Mouse (Mus musculus): ENCODE measurements at regions not wholly inside any gene's neighbourhood (a gene's known extent, or its start where the extent isn't known, plus 50 kb on each side); places are given as distances from the start of the nearest gene placed in this dataset.
A peak's percentile ranks its signal among the peaks of the same experiment; 100 is the strongest.

DNA sequence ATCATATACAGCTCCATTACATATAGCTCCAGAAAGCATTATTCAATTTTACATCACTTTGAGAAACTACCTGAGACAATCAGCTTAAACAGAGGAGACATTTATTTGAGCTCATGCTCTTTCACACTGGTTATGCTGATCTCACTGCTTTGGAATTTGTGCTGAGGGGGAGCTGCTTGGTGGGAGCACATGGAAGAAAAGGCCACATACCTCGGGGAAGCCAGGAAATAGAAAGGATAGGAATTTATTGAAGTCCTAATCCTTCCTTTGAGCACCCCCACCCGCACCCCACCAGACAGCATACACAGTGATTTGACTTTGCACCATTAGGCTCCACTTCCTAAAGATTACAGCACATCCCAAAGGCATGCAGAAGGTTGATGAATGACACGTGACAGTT, 296.0 kb upstream of the Slc35b3 start:
- Histone ChIP-seq H3K4me3 (replicated peaks) (no peak overlapping the region), H3K4me1 (no peaks in the 10 kb centered on the region), H3K9me3 (replicated peaks) (no peaks in the 10 kb centered on the region), H3K4me2 (no peak overlapping the region), H3K36me3 (no peaks in the 10 kb centered on the region), H3K27me3 (no peaks in the 10 kb centered on the region), H3K27ac (no peak overlapping the region), H3K9ac (no peak overlapping the region)
- WGBS = 40% methylated on average over 3 of the region's 3 CpGs
- ATAC-seq (replicated peaks; ENCODE audit: low FRiP score) = no peak

- Histone ChIP-seq H3K4me2 (no peak overlapping the region), H3K9ac (no peak overlapping the region), H3K4me3 (replicated peaks) (no peak overlapping the region), H3K4me1 (no peaks in the 10 kb centered on the region), H3K9me3 (replicated peaks) (no peaks in the 10 kb centered on the region), H3K36me3 (no peaks in the 10 kb centered on the region), H3K27ac (no peak overlapping the region), H3K27me3 (no peaks in the 10 kb centered on the region)
- ATAC-seq (replicated peaks; ENCODE audit: low FRiP score) = no peak
- 71% methylated on average over 3 of the region's 3 CpGs for WGBS
Observed at GRCm38 (mm10) chr13:39255338-39255737, 294.7 kb upstream of the Slc35b3 start.

- ATAC-seq (replicated peaks; ENCODE audit: low FRiP score) = no peak
- WGBS = 92% methylated on average over 3 of the region's 3 CpGs
- no peaks in the 10 kb centered on the region for H3K4me1 ChIP-seq
- no peak overlapping the region for H3K4me3 ChIP-seq (replicated peaks)
- H3K9ac ChIP-seq = no peak overlapping the region
- H3K27ac ChIP-seq = no peak overlapping the region
- H3K36me3 ChIP-seq = no peaks in the 10 kb centered on the region
- no peaks in the 10 kb centered on the region for H3K9me3 ChIP-seq (replicated peaks)
- H3K4me2 ChIP-seq = no peak overlapping the region
- no peaks in the 10 kb centered on the region for H3K27me3 ChIP-seq
Observed at GRCm38 (mm10) chr13:39252591-39252990, 291.9 kb upstream of the Slc35b3 start.

DNA sequence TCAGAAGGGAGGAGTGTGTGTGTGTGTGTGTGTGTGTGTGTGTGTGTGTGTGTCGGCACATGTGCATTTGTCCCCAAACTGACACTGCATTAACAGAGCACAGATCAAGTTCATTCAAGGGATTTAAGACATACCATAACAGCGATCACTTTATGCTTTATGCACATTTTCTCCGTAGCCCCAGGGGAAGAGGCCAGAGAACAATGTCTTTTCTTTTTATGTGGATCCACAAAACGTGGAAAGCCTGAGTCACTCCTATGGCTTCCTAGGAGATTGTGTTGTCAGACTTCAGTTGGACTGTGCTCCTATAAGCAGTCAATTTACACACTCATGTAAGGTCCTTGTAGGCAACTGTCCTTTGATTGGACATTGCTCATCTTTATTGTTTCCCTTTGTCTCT, 289.4 kb upstream of the Slc35b3 start:
- H3K4me1 ChIP-seq = no peaks in the 10 kb centered on the region
- no peaks in the 10 kb centered on the region for H3K27me3 ChIP-seq
- H3K4me2 ChIP-seq = no peak overlapping the region
- H3K4me3 ChIP-seq (replicated peaks) = no peak overlapping the region
- H3K27ac ChIP-seq = no peak overlapping the region
- no peaks in the 10 kb centered on the region for H3K9me3 ChIP-seq (replicated peaks)
- H3K36me3 ChIP-seq = no peaks in the 10 kb centered on the region
- no peak for ATAC-seq (replicated peaks; ENCODE audit: low FRiP score)
- no peak overlapping the region for H3K9ac ChIP-seq
- WGBS = 74% methylated on average over 4 of the region's 4 CpGs

DNA sequence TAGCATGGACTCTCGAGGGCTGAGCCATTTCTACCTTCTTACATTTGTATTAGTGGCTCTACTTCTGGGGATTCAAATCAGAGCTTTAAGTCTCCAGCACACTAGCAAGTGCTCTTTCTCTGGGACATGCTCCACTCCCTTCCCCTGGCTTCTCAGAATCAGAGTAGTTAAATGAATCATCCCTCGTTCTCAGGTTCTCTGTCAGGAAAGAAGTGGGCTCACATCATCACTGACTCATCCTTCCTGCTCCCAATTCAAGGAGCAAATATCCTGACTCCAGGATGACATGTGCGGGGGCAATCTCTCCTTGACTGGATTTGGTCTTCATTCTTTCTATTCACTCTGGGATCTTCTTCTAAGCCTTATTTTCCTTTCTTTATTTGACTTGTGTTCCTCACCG, 266.2 kb upstream of the Slc35b3 start:
- H3K9me3 ChIP-seq (replicated peaks) = no peaks in the 10 kb centered on the region
- H3K9ac ChIP-seq = no peak overlapping the region
- H3K4me1 ChIP-seq = no peaks in the 10 kb centered on the region
- WGBS = 75% methylated on average over 4 of the region's 4 CpGs
- H3K27me3 ChIP-seq = no peaks in the 10 kb centered on the region
- no peaks in the 10 kb centered on the region for H3K36me3 ChIP-seq
- H3K4me2 ChIP-seq = no peak overlapping the region
- no peak overlapping the region for H3K27ac ChIP-seq
- no peak for ATAC-seq (replicated peaks; ENCODE audit: low FRiP score)
- no peak overlapping the region for H3K4me3 ChIP-seq (replicated peaks)

GRCm38 (mm10) chr13:39225651-39226050, 265.0 kb upstream of the Slc35b3 start:
- no peaks in the 10 kb centered on the region for H3K36me3 ChIP-seq
- H3K4me3 ChIP-seq (replicated peaks) = no peak overlapping the region
- no peaks in the 10 kb centered on the region for H3K27me3 ChIP-seq
- H3K4me2 ChIP-seq = no peak overlapping the region
- no peak overlapping the region for H3K27ac ChIP-seq
- no peaks in the 10 kb centered on the region for H3K4me1 ChIP-seq
- H3K9me3 ChIP-seq (replicated peaks) = no peaks in the 10 kb centered on the region
- WGBS = 79% methylated on average over 6 of the region's 6 CpGs
- no peak for ATAC-seq (replicated peaks; ENCODE audit: low FRiP score)
- H3K9ac ChIP-seq = no peak overlapping the region

GRCm38 (mm10) chr13:39211076-39211475, 250.4 kb upstream of the Slc35b3 start:
- no peak for ATAC-seq (replicated peaks; ENCODE audit: low FRiP score)
- no peak overlapping the region for H3K9ac ChIP-seq
- H3K36me3 ChIP-seq = no peaks in the 10 kb centered on the region
- H3K27me3 ChIP-seq = no peaks in the 10 kb centered on the region
- H3K27ac ChIP-seq = no peak overlapping the region
- no peak overlapping the region for H3K4me2 ChIP-seq
- H3K4me1 ChIP-seq = no peaks in the 10 kb centered on the region
- WGBS = 86% methylated on average over 8 of the region's 8 CpGs
- no peaks in the 10 kb centered on the region for H3K9me3 ChIP-seq (replicated peaks)
- H3K4me3 ChIP-seq (replicated peaks) = no peak overlapping the region

- Histone ChIP-seq H3K4me1 (no peaks in the 10 kb centered on the region), H3K9ac (no peak overlapping the region), H3K4me3 (replicated peaks) (no peak overlapping the region), H3K36me3 (no peaks in the 10 kb centered on the region), H3K4me2 (peak overlapping the region; percentile 26; the same call in 1 of the 2 replicates), H3K27me3 (no peaks in the 10 kb centered on the region), H3K9me3 (replicated peaks) (no peaks in the 10 kb centered on the region), H3K27ac (no peak overlapping the region)
- 17% methylated on average over 2 of the region's 2 CpGs for WGBS
- no peak for ATAC-seq (replicated peaks; ENCODE audit: low FRiP score)
Observed at GRCm38 (mm10) chr13:39183715-39184179, 223.1 kb upstream of the Slc35b3 start.

DNA sequence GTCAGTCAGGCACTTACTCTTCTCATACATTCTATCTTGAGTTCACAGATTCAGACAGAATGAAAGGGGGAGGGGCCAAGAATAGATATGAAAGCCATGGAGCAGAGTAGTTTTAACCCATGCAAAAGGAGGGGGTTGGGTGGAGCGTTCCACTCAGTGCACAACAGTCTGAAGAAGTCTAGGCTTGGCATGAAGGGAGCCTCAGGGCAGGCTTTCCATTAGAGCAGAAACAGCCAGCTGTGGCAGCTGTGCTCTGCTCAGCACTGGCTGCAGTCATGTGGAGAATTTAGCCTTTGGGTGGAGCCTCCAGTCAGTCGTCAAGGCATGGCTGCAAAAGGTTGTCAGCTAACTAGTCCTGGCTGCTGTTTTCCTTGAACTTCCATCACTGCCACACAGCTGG, 201.3 kb upstream of the Slc35b3 start:
- no peak overlapping the region for H3K4me3 ChIP-seq (replicated peaks)
- no peaks in the 10 kb centered on the region for H3K36me3 ChIP-seq
- no peak overlapping the region for H3K27ac ChIP-seq
- no peaks in the 10 kb centered on the region for H3K4me1 ChIP-seq
- ATAC-seq (replicated peaks; ENCODE audit: low FRiP score) = 0 out of 2 replicates have a peak, but pooled peaks have one; percentile 60
- H3K4me2 ChIP-seq = no peak overlapping the region
- 43% methylated on average over 2 of the region's 2 CpGs for WGBS
- no peaks in the 10 kb centered on the region for H3K9me3 ChIP-seq (replicated peaks)
- no peak overlapping the region for H3K9ac ChIP-seq
- no peaks in the 10 kb centered on the region for H3K27me3 ChIP-seq

DNA sequence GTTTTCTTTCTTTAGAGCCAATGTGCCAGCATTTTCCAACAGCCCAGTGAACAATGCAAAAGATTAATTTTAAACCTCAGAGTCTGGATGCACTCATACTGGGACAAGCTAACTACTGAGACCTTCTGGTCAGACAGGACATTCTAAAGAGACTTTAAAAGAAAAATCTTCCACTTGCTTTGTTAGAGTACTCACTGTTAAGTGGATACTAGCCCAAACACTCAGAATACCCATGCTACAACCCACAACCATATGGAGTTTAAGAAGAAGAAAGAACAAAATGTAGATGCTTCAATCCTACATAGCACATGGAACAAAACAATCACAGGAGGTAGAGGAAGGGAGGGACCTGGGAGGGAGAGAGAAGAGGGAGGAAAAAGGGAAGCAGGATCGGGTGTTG, 167.3 kb upstream of the Slc35b3 start:
- WGBS = 70% methylated on average over 1 of the region's 1 CpGs
- no peaks in the 10 kb centered on the region for H3K27me3 ChIP-seq
- no peaks in the 10 kb centered on the region for H3K36me3 ChIP-seq
- ATAC-seq (replicated peaks; ENCODE audit: low FRiP score) = no peak
- no peak overlapping the region for H3K4me2 ChIP-seq
- no peak overlapping the region for H3K9ac ChIP-seq
- no peak overlapping the region for H3K27ac ChIP-seq
- no peaks in the 10 kb centered on the region for H3K4me1 ChIP-seq
- no peaks in the 10 kb centered on the region for H3K9me3 ChIP-seq (replicated peaks)
- no peak overlapping the region for H3K4me3 ChIP-seq (replicated peaks)

DNA sequence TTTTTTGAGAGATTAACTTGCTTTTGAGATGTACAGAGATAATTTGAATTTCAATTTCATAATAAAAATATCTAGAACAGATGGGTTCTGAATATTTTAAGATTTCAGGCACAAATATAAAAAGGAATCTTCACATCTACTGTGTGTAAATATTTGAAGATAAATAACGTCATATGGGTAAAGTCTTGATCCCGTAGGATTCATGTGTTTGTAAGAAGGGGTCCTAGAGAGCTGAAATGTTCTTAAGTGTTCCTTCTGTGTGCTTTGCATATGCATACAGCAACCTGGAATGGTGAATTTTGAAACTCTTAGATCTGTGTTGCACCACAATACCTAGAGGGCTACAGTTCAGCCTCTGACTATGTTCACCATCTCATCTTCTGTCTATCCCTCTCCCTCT, 131.4 kb upstream of the Slc35b3 start:
- Histone ChIP-seq H3K27me3 (no peaks in the 10 kb centered on the region), H3K9ac (no peak overlapping the region), H3K4me3 (replicated peaks) (no peak overlapping the region), H3K9me3 (replicated peaks) (no peaks in the 10 kb centered on the region), H3K27ac (no peak overlapping the region), H3K4me1 (no peaks in the 10 kb centered on the region), H3K36me3 (no peaks in the 10 kb centered on the region), H3K4me2 (no peak overlapping the region)
- ATAC-seq (replicated peaks; ENCODE audit: low FRiP score) = no peak
- 86% methylated on average over 2 of the region's 2 CpGs for WGBS

DNA sequence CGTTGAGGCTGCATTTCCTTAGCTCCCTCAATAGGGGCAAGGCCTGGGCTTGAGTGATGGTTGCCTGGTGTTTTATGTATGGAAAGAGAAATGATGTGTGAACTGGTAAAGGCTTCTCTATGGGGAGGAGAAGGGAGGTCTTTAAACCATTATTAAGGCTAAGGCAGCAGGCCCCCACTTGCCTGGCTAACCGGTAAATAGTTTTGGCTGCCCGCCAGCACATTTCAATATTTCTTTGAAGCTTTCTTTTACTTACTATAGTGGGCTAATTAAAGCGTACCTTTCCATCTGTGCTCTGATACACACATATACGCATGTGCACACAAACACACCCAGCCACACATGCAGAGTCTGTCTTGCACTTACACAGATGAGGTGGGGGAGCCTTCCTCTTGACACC, 123.9 kb upstream of the Slc35b3 start:
- ATAC-seq (replicated peaks; ENCODE audit: low FRiP score) = no peak
- H3K27ac ChIP-seq = no peak overlapping the region
- no peak overlapping the region for H3K9ac ChIP-seq
- H3K27me3 ChIP-seq = no peaks in the 10 kb centered on the region
- no peak overlapping the region for H3K4me2 ChIP-seq
- H3K4me3 ChIP-seq (replicated peaks) = no peak overlapping the region
- 65% methylated on average over 5 of the region's 5 CpGs for WGBS
- H3K4me1 ChIP-seq = no peaks in the 10 kb centered on the region
- H3K36me3 ChIP-seq = no peaks in the 10 kb centered on the region
- no peaks in the 10 kb centered on the region for H3K9me3 ChIP-seq (replicated peaks)

GRCm38 (mm10) chr13:39074211-39074610, 113.5 kb upstream of the Slc35b3 start:
- no peaks in the 10 kb centered on the region for H3K9me3 ChIP-seq (replicated peaks)
- no peak overlapping the region for H3K27ac ChIP-seq
- ATAC-seq (replicated peaks; ENCODE audit: low FRiP score) = no peak
- no peaks in the 10 kb centered on the region for H3K4me1 ChIP-seq
- WGBS = 66% methylated on average over 2 of the region's 2 CpGs
- H3K4me2 ChIP-seq = no peak overlapping the region
- H3K27me3 ChIP-seq = no peaks in the 10 kb centered on the region
- no peaks in the 10 kb centered on the region for H3K36me3 ChIP-seq
- no peak overlapping the region for H3K9ac ChIP-seq
- H3K4me3 ChIP-seq (replicated peaks) = no peak overlapping the region
